Mouse (Mus musculus): ENCODE data around the gene Nfil3.

GRCm38 (mm10) chr13:52949211-52949610 is 31.7 kb downstream of the Nfil3 start:
- TF ChIP-seq POLR2A (IDR thresholded peaks at IDR 0.05; ENCODE audit: insufficient read depth, low read depth, low read length) (no peak), EP300 (IDR thresholded peaks at IDR 0.05; ENCODE audit: insufficient read depth, low read depth, low read length) (no peak)
